8 mouse cellular contexts compared by ENCODE assay signal in genomic region chr2:11429538-11429937, GRCm38 (mm10).
DNase-seq lines count a peak whose midpoint lies in the region; ATAC-seq and TF ChIP-seq lines count a peak whose summit lies in the region.

No protein-coding gene starts in this region.

- intact Hi-C loops in left cerebral cortex, postnatal 4 days (cut with DNase I) = no loop called here

- H3K27me3 ChIP-seq in heart, embryonic 12.5 days (replicated peaks) = no peaks in the 10 kb centered on the region
- no peaks in the 10 kb centered on the region for H3K27me3 ChIP-seq in kidney, postnatal 0 days (ENCODE audit: insufficient read depth, low read length)
- no peaks in the 10 kb centered on the region for H3K27me3 ChIP-seq in liver, adult 2 months (ENCODE audit: control insufficient read depth, insufficient read depth, low read length)

- H3K36me3 ChIP-seq in heart, embryonic 12.5 days = no peaks in the 10 kb centered on the region
- H3K36me3 ChIP-seq in kidney, postnatal 0 days (ENCODE audit: insufficient read depth, low read length) = no peaks in the 10 kb centered on the region
- no peaks in the 10 kb centered on the region for H3K36me3 ChIP-seq in liver, adult 2 months (ENCODE audit: control insufficient read depth, insufficient read depth, low read length)

- no peak overlapping the region for H3K9ac ChIP-seq in heart, embryonic 12.5 days
- H3K9ac ChIP-seq in kidney, postnatal 0 days (ENCODE audit: low read depth, low read length) = no peak overlapping the region
- H3K9ac ChIP-seq in liver, adult 2 months (ENCODE audit: low read depth, low read length) = no peak overlapping the region

- 3% methylated on average over 3 of the region's 3 CpGs for WGBS in heart, embryonic 12.5 days
- WGBS in kidney, postnatal 0 days = 23% methylated on average over 3 of the region's 3 CpGs
- 23% methylated on average over 3 of the region's 3 CpGs for WGBS in liver, adult 2 months

- no peak for TF ChIP-seq CTCF in kidney, postnatal 0 days (IDR thresholded peaks at IDR 0.05; ENCODE audit: low read depth)
- no peak for TF ChIP-seq CTCF in liver, adult 2 months (IDR thresholded peaks at IDR 0.05; ENCODE audit: low read depth, low read length)

- peak; percentile 84 for ATAC-seq in heart, embryonic 12.5 days (ENCODE audit: insufficient number of reproducible peaks, low FRiP score)
- ATAC-seq in kidney, postnatal 0 days (replicated peaks; ENCODE audit: low FRiP score, low read depth) = peak; percentile 91

- no peak overlapping the region for H3K4me3 ChIP-seq in heart, embryonic 12.5 days
- H3K4me3 ChIP-seq in kidney, postnatal 0 days (replicated peaks; ENCODE audit: low read depth, low read length) = no peak overlapping the region
- no peak overlapping the region for H3K4me3 ChIP-seq in liver, adult 2 months (ENCODE audit: insufficient read depth, low read depth, low read length)

- H3K4me2 ChIP-seq in heart, embryonic 12.5 days = no peak overlapping the region
- H3K4me2 ChIP-seq in kidney, postnatal 0 days (ENCODE audit: low read length) = no peak overlapping the region

- no peak for TF ChIP-seq POLR2A in liver, adult 2 months (IDR thresholded peaks at IDR 0.05; ENCODE audit: extremely low read depth, insufficient read depth, low read length)

- no peaks in the 10 kb centered on the region for H3K79me2 ChIP-seq in liver, adult 2 months (ENCODE audit: control insufficient read depth, insufficient read depth, low read length)

- H3K4me1 ChIP-seq in heart, embryonic 12.5 days (replicated peaks) = peaks cover 29% of the 10 kb centered on the region
- H3K4me1 ChIP-seq in kidney, postnatal 0 days (replicated peaks; ENCODE audit: insufficient read depth, low read length) = peaks cover 13% of the 10 kb centered on the region
- H3K4me1 ChIP-seq in liver, adult 2 months (ENCODE audit: control insufficient read depth, insufficient read depth, low read length) = peaks cover 11% of the 10 kb centered on the region

- DNase-seq in left cerebral cortex, adult 11 months (ENCODE audit: low spot score) = peak; percentile 75
- DNase-seq in left cerebral cortex, postnatal 4 days = no peak
- DNase-seq in fibroblast of lung, adult 2 months (ENCODE audit: low read depth) = peak; percentile 97
- peak; percentile 90 for DNase-seq in kidney, postnatal 0 days (ENCODE audit: low spot score)
- DNase-seq in liver, adult 2 months (ENCODE audit: extremely low read depth, low read depth, low spot score) = peak; percentile 68
- DNase-seq in naive thymus-derived CD4-positive, alpha-beta T cell, adult 2 months (ENCODE audit: low read depth) = peak; percentile 10
- DNase-seq in testis, postnatal 14 days (ENCODE audit: low spot score) = peak; percentile 57

- H3K27ac ChIP-seq in heart, embryonic 12.5 days (ENCODE audit: poor library complexity, severe bottlenecking) = peak overlapping the region; percentile 67
- H3K27ac ChIP-seq in kidney, postnatal 0 days = no peak overlapping the region
- H3K27ac ChIP-seq in liver, adult 2 months (replicated peaks; ENCODE audit: insufficient read depth, low read depth, low read length) = peak overlapping the region; percentile 26

- no peaks in the 10 kb centered on the region for H3K9me3 ChIP-seq in heart, embryonic 12.5 days (replicated peaks)
- H3K9me3 ChIP-seq in kidney, postnatal 0 days (replicated peaks; ENCODE audit: low read length) = no peaks in the 10 kb centered on the region
